Mouse (Mus musculus) A20 (cell line): Measurements from ENCODE around the gene 1700012B07Rik.

Experiments
- DNase-seq: peaks from one replicate; pipeline ENCODE4 v3.0.0-alpha.2; 2011; ENCODE audit warnings: low read depth, low spot score

Gene 1700012B07Rik

GRCm38 (mm10) chr11:109827946-109828345 lies at the start of gene 1700012B07Rik:
TSS of gene 1700012B07Rik (minus strand) at chr11:109828046.
- DNase-seq = no peak

GRCm38 (mm10) chr11:109876767-109877166 lies 48.9 kb upstream of the 1700012B07Rik start:
- DNase-seq = no peak

- DNase-seq = peak; percentile 85
Observed at GRCm38 (mm10) chr11:109875834-109876233, 48.0 kb upstream of the 1700012B07Rik start.

- DNase-seq = no peak
Observed at GRCm38 (mm10) chr11:109875525-109875802, 47.6 kb upstream of the 1700012B07Rik start.

GRCm38 (mm10) chr11:109874651-109875524 lies 47.0 kb upstream of the 1700012B07Rik start:
- DNase-seq = no peak

- no peak for DNase-seq
Observed at GRCm38 (mm10) chr11:109873852-109874610, 46.2 kb upstream of the 1700012B07Rik start.

- DNase-seq = peak; percentile 45
Observed at GRCm38 (mm10) chr11:109873161-109873775, 45.4 kb upstream of the 1700012B07Rik start.

GRCm38 (mm10) chr11:109872674-109873073 lies 44.8 kb upstream of the 1700012B07Rik start:
- no peak for DNase-seq

- DNase-seq = no peak
Observed at GRCm38 (mm10) chr11:109872056-109872455, 44.2 kb upstream of the 1700012B07Rik start.

- DNase-seq = no peak
Observed at GRCm38 (mm10) chr11:109867861-109868260, 40.0 kb upstream of the 1700012B07Rik start.

- no peak for DNase-seq
Observed at GRCm38 (mm10) chr11:109866537-109867160, 38.8 kb upstream of the 1700012B07Rik start.

GRCm38 (mm10) chr11:109865526-109865925 lies 37.7 kb upstream of the 1700012B07Rik start:
- no peak for DNase-seq

GRCm38 (mm10) chr11:109863951-109864350 lies 36.1 kb upstream of the 1700012B07Rik start:
- no peak for DNase-seq

- peak; percentile 48 for DNase-seq
Observed at GRCm38 (mm10) chr11:109863194-109863746, 35.4 kb upstream of the 1700012B07Rik start.

GRCm38 (mm10) chr11:109860508-109860907 lies 32.7 kb upstream of the 1700012B07Rik start:
- peak; percentile 67 for DNase-seq

- DNase-seq = peak; percentile 10
Observed at GRCm38 (mm10) chr11:109859939-109860469, 32.2 kb upstream of the 1700012B07Rik start.

GRCm38 (mm10) chr11:109859441-109859840 lies 31.6 kb upstream of the 1700012B07Rik start:
- no peak for DNase-seq

GRCm38 (mm10) chr11:109857086-109857485 lies 29.2 kb upstream of the 1700012B07Rik start:
- no peak for DNase-seq

GRCm38 (mm10) chr11:109854056-109854455 lies 26.2 kb upstream of the 1700012B07Rik start:
- no peak for DNase-seq

- DNase-seq = no peak
Observed at GRCm38 (mm10) chr11:109853228-109853966, 25.6 kb upstream of the 1700012B07Rik start.
